Mouse (Mus musculus) lung, postnatal 14 days (tissue): ENCODE measurements around the gene Sf3b6.

Experiments
- DNase-seq: peaks from one replicate; pipeline ENCODE4 v3.0.0; 2021

Gene Sf3b6

GRCm38 (mm10) chr12:4841392-4841887 lies 24.1 kb downstream of the Sf3b6 start, which contains the start of gene Fkbp1b:
Fkbp1b (minus strand) TSS chr12:4841591.
- DNase-seq: peak; percentile 55

GRCm38 (mm10) chr12:4842456-4842855 lies 25.1 kb downstream of the Sf3b6 start:
- no peak for DNase-seq

- peak; percentile 88 for DNase-seq
Measured at GRCm38 (mm10) chr12:4842890-4843597, 25.7 kb downstream of the Sf3b6 start, which contains the start of gene Wdcp. Wdcp (plus strand) TSS chr12:4843303.

DNA sequence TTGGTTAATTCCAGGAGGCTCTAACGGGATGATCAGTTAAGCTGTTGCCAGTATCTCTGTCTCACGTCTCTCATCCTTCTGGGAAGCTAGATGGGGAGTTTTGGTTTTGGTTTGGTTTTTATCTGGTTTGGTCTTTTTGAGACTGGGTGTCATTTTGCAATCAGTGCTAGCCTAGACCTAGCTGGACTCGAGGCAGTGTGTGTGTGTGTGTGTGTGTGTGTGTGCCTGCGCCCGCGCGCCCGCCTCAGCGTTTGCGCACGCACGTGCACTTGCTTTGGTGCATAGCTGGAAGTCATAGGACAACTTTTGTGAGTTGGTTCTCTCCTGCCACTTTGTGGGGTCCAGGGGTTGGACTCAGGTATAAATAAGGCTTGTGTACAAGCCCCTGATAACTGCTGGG lies 26.4 kb downstream of the Sf3b6 start:
- DNase-seq: peak; percentile 41

DNA sequence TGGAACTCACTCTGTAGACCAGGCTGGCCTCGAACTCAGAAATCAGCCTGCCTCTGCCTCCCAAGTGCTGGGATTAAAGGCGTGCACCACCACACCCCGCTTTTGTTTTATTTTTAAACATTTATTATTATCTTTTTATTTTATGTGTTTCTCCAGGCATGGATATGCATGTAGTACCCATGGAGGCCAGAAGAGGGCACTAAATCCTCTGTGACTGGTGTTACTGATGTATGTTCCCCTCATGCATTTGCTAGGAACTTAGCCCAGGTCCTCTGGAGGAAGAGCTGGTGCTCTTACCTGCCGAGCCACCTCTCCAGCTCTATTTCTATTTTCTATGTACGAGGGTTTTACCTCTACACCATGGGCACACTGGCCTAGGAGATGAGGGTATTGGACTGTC lies 38.8 kb downstream of the Sf3b6 start:
- DNase-seq: no peak

DNA sequence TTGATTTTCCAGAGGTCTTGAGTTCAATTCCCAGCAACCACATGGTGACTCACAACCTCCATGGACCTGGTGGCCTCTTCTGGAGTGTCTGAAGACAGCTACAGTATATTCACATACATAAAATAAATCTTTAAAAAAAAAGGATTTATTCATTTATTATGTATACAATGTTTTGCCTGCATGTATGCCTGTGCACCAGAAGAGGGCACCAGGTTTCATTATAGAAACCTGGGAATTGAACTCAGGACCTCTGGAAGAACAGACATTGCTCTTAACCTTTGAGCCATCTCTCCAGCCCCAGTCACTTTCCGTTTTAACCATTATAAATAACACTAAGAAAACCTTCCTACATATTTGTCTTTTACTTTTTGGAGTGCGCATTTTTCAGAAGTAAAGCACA lies 39.5 kb downstream of the Sf3b6 start:
- DNase-seq: no peak

DNA sequence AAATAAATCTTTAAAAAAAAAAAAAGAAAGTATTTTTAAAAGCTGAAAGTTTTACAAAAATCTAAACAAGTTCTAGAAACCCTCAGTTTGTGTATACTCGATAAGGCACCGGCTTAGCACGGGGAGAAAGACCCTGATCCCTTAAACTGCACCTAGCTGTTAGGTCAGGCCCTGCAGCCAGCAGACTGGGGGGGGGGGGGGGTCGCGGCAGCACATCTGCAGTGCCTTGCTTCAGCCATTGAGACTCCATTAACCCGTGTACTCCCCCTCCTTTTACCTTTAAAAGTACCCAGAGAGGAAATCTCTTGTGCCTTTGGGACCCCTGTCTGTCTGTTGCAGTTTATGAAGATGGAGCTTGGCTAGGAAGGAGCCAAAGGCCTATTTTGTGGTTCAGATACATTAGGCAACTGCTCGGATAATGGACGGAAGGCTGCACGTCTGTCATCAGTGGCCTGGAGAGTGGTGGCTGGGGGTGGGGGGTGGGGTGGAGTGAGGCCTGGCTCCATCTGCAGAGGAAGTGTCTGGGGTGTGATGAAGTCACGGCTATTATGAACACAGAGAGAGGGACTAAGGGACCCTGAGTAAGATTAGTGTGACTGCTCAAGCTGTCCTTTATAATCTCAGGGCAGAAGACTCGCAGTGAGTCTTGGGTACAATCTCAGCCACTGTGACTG lies 42.0 kb downstream of the Sf3b6 start:
- DNase-seq: no peak

DNA sequence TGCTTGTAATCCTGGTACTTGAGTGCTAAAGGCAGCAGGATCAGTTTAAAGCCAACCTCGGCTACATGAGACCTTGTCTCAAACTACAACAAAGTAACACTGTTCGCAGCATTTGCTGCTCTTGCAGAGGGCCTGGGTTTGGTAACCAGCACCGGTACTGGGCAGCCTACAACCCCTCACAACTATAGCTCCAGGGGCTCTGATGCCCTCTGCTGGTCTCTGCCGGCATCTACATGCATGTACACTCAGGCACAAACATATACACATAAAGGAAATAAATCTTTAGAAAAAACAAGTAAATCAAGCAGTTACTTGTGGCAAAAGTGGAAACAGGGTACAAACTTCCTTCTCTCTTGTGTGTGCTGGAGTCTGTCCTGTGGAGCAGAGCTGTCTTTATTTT lies 45.3 kb downstream of the Sf3b6 start:
- DNase-seq: no peak

DNA sequence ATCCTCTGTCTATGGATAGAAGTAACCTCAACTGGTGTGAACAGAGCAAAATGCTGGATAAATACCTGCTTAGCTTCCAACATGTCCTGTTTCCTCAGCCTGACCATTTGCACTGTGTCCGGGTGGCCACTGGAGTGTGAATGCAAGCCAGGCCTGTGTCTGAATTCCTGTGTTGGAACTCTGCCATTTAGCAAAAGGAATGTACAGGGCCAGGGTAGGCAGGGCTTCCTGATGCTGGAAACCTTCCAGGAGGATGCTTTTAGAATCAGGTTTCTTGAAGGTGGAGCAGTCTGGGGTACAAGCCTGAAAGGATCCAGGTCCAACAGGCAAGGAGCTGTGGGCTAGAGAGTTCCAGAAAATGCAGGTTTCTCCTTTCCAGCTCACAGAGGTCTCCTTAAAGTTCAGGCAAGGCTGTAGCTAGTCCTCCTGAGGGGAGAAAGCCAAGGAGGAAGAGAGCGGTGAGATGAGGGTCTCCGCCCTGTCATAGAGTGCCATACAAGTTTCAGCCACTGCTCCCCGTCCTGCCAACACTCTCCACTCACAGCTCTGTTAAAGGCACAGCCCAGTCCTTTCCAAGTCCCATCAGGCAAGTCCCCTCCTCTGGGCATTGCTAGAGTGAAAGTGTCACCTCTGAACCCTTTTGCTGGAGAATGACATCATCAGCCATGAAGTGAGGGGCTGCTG lies 46.5 kb downstream of the Sf3b6 start:
- no peak for DNase-seq

- no peak for DNase-seq
Measured at GRCm38 (mm10) chr12:4864338-4864690, 47.0 kb downstream of the Sf3b6 start.

- no peak for DNase-seq
Measured at GRCm38 (mm10) chr12:4868924-4869323, 51.6 kb downstream of the Sf3b6 start.

DNA sequence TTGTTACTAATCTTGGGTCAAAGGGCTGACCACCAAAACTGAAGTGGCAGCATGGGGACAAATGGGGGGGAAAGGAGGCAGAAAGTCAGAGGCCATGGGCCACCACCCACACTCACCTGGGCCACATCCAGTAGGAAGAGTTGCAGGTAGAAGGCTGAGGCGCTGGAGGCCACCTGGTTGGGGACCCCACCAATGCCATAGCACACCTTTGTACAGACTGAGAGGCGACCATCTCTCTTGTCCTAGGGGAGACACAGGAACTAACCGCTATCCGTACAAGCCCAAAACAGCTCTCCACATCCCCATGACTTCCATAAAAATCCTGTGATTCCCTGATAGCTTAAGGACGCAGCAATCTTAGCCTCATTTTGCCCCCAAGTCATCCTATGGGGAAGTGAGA lies 53.9 kb downstream of the Sf3b6 start:
- DNase-seq: no peak

- no peak for DNase-seq
Measured at GRCm38 (mm10) chr12:4872273-4872672, 54.9 kb downstream of the Sf3b6 start.

- no peak for DNase-seq
Measured at GRCm38 (mm10) chr12:4872983-4873477, 55.7 kb downstream of the Sf3b6 start.

- no peak for DNase-seq
Measured at GRCm38 (mm10) chr12:4873531-4873930, 56.2 kb downstream of the Sf3b6 start.

- peak; percentile 79 for DNase-seq
Measured at GRCm38 (mm10) chr12:4874161-4874927, 57.0 kb downstream of the Sf3b6 start, which contains the start of gene Mfsd2b. Mfsd2b (minus strand) TSS chr12:4874359.

DNA sequence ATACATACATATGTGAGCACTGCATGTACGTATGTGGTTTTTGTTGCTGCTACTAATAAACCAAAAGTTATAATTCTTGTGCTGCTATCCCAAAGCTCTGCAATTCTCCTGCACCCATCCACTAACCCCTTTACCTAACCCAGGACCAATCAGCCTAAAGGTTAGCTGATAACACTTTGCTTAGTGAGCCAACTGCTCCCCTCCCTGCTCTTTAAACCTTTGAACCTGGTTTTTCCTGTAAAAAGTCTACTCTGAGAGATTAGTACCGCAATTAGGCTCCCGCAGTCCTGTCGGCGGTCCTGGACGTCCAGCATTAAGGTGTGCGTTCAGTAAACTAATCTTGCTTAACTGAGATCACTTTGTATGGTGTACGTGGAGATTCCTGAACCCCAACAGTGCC lies 58.3 kb downstream of the Sf3b6 start:
- no peak for DNase-seq
